Mouse (Mus musculus): ENCODE results near the gene St3gal6.
A peak's percentile ranks its signal among the peaks of the same experiment; 100 is the strongest.

DNA sequence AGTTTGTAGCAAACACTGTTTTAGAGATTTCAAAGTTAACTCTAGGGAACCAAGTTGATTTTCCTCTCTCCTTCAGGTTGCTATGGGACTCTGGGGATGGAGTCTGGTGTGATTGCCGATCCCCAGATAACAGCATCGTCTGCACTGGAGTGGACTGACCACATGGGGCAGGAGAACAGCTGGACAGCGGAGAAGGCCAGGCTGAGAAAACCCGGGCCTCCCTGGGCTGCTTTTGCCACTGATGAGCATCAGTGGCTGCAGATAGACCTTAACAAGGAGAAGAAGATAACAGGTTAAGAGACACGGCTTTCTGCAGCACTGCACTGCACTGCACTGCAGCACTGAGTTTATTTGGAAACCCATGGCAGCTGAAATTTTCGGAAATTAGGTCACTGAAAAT, 73.4 kb downstream of the St3gal6 start:
- TF ChIP-seq POLR2A (IDR thresholded peaks at IDR 0.05; ENCODE audit: insufficient read depth, low read depth, low read length): no peak
- TF ChIP-seq CTCF (IDR thresholded peaks at IDR 0.05): peak; percentile 31; the same call in 1 of the 2 replicates
- no peak for TF ChIP-seq EP300 (IDR thresholded peaks at IDR 0.05; ENCODE audit: insufficient read depth, low read depth, low read length)

Data from heart, adult 2 months (tissue).